In genomic region chr13:114235892-114236291, GRCm38 (mm10) we compare ENCODE assay signal across 17 mouse cellular contexts.
"Had no signal": no experiment of that assay in that cellular context is flagged by ENCODE, and none has a peak within 500 bp of the region (broad histone marks: within the 10 kb centered on the region; RNA-seq: fewer than 3 reads in every experiment).

No protein-coding gene starts in this region.

- DNase-seq: gastrocnemius, adult 2 months; gastrocnemius, postnatal 10 days; gastrocnemius, postnatal 25 days; heart, adult 2 months; heart, postnatal 4 days; kidney, adult 18-20 months; kidney, adult 8-10 months; kidney, postnatal 10 days; kidney, postnatal 36 days; layer of hippocampus, adult 9-11 months; layer of hippocampus, postnatal 36 days; left cerebral cortex, postnatal 4 days had no signal

- ATAC-seq: hindbrain, embryonic 16.5 days; inflammation-experienced regulatory T-cells, adult 6 months; intestine, embryonic 15.5 days; intestine, postnatal 0 days; liver, embryonic 12.5 days had no signal
